Mouse (Mus musculus) layer of hippocampus, adult 9-11 months (tissue): ENCODE measurements at regions not wholly inside any gene's neighbourhood (a gene's known extent, or its start where the extent isn't known, plus 50 kb on each side); places are given as distances from the start of the nearest gene placed in this dataset.
A peak's percentile ranks its signal among the peaks of the same experiment; 100 is the strongest.

Experiments used
- DNase-seq: peaks from one replicate; pipeline ENCODE4 v3.0.0; 2022

- DNase-seq: peak; percentile 9
Measured at GRCm38 (mm10) chr4:51448978-51449377, 232.5 kb downstream of the Cylc2 start.
